Mouse (Mus musculus) stomach, postnatal 0 days (tissue): ENCODE measurements around the gene Crim1. TPM values are rescaled to one million over a fixed set of nuclear protein-coding genes. Genes with fewer than 3 reads are reported as not detected.
A peak's percentile ranks its signal among the peaks of the same experiment; 100 is the strongest.

Source experiments
- ATAC-seq: fragments of 200-750 bp; cut with Nextera tagmentation; 2 replicates; pipeline ENCODE4 v1.8.0; 2017; ENCODE audit not compliant: low FRiP score, low TSS enrichment
- DNase-seq: peaks from one replicate; pipeline ENCODE4 v3.0.0-alpha.2; 2016; ENCODE audit warnings: low spot score
- H3K27ac ChIP-seq: fragments of 300-500 bp; sonication (generic); replicated peaks from 2 replicates; pipeline ENCODE4 v1.5.1; 2014; ENCODE audit warnings: mild to moderate bottlenecking, control low read depth
- H3K27me3 ChIP-seq: fragments of 300-500 bp; sonication (generic); 2 replicates; pipeline ENCODE4 v1.6.1; 2014; ENCODE audit warnings: low read length; ENCODE audit not compliant: control insufficient read depth, insufficient read depth
- H3K36me3 ChIP-seq: fragments of 300-500 bp; sonication (generic); 2 replicates; pipeline ENCODE4 v1.6.1; 2014; ENCODE audit warnings: low read length, mixed read lengths; ENCODE audit not compliant: control insufficient read depth, insufficient read depth
- H3K4me1 ChIP-seq: fragments of 300-500 bp; sonication (generic); replicated peaks from 2 replicates; pipeline ENCODE4 v1.6.1; 2014; ENCODE audit warnings: antibody characterized with exemption; ENCODE audit not compliant: control insufficient read depth, insufficient read depth
- H3K4me2 ChIP-seq: fragments of 300-500 bp; sonication (generic); replicated peaks from 2 replicates; pipeline ENCODE4 v1.6.1; 2014; ENCODE audit warnings: low read depth, mild to moderate bottlenecking, control low read depth, moderate library complexity
- H3K4me3 ChIP-seq: fragments of 300-500 bp; sonication (generic); 2 replicates; pipeline ENCODE4 v1.5.1; 2014; ENCODE audit warnings: low read depth, low read length, control low read depth
- H3K9ac ChIP-seq: fragments of 300-500 bp; sonication (generic); 2 replicates; pipeline ENCODE4 v1.6.1; 2014; ENCODE audit warnings: mild to moderate bottlenecking, low read length, control low read depth, mixed read lengths
- H3K9me3 ChIP-seq: fragments of 300-500 bp; sonication (generic); 2 replicates; pipeline ENCODE4 v1.6.1; 2016; ENCODE audit warnings: low read length; ENCODE audit not compliant: control insufficient read depth
- CTCF ChIP-seq: IDR thresholded peaks from 2 replicates; pipeline ENCODE4 v1.5.1; 2016; ENCODE audit warnings: antibody characterized with exemption, low read depth, mild to moderate bottlenecking, moderate library complexity
- EP300 ChIP-seq: optimal IDR thresholded peaks from 2 replicates; pipeline ENCODE3; 2016; ENCODE audit warnings: antibody characterized with exemption
- WGBS: fragments of 180-500 bp; shearing (Covaris S2); extraction: QIAGEN DNeasy Blood & Tissue Kit; methylation state at CpG from one replicate; pipeline ENCODE4 v1.1.7; 2014; 5-methylcytosine and 5-hydroxymethylcytosine counted together
- microRNA-seq: library from miRNA; unstranded; fragments of <30 nt; microRNA quantifications from one replicate; pipeline ENCODE4, GENCODE M21; 2016
- polyA plus RNA-seq: library from polyadenylated mRNA; unstranded; fragments of >200 nt; fragmentation: Nextera tagmentation; extraction: Ambion mirVana; gene quantifications from 2 replicates; pipeline ENCODE4 v1.2.1, GENCODE M21; 2015

Gene Crim1
- polyA plus RNA-seq, 1 experiment from 2014 or later = 5.1 TPM

GRCm38 (mm10) chr17:78415255-78415654 is 215.2 kb downstream of the Crim1 start:
- Histone ChIP-seq H3K4me2 (no peak overlapping the region), H3K9me3 (no peaks in the 10 kb centered on the region), H3K27me3 (no peaks in the 10 kb centered on the region), H3K27ac (no peak overlapping the region), H3K9ac (no peak overlapping the region), H3K4me1 (no peaks in the 10 kb centered on the region), H3K36me3 (0 out of 2 replicates have a peak, but pooled peaks cover 3% of the 10 kb centered on the region), H3K4me3 (no peak overlapping the region)
- no peak for ATAC-seq
- TF ChIP-seq EP300 (no peak), CTCF (no peak)
- no peak for DNase-seq
- 82% methylated on average over 2 of the region's 2 CpGs for WGBS

DNA sequence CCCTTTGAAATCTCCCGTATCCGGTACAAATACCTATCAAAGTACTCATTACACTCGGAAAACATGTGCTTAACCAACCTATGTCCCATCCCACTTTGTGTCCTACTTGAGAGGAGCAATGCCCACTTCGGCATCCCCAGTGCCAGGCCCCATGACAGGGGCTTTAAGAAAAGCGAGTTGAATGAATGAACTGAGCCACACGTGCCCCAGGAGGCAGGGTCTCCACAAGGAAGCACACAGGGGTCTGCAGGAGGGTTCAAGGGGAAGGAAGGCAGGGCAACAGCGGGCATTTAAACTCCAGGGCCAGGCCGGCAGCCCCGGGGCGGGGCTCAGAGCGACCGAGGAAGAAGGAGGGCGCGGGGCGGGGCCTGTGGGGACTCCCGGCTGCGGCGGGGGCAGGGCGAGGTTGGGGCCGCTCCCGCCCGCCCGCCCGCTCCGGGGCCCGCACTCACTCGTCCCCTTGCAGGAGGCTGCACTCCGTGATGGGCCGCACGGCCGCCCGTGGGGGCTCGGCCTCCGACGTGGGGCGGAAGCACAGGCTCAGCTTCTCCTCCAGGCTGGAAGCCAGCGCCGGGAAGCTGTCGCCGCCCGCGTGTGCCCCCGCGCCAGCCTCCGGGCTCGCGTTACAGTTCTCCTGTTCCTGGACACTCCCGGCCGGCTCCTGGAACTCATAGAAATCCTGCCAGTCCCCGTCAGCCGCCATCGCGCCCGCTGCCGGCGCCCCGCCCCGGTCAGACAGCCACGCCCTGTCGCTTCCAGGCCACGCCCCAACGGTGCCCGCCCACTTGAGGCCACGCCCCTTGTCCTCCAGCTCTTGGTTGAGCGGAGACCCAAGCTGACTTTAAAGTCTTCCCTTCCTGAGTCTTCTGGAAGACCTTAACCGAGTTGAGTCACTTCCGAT is 217.6 kb downstream of the Crim1 start, which contains the start of gene Fez2:
TSS of gene Fez2 (minus strand) at position 772 of the 901 bp plus-strand sequence.
- WGBS = under 1% methylated on average over 37 of the region's 67 CpGs
- Histone ChIP-seq H3K4me3 (peak within 1 kb of the TSS; percentile 97), H3K27ac (peak within 1 kb of the TSS; percentile 99), H3K4me2 (peak within 1 kb of the TSS; percentile 79), H3K4me1 (no peaks in the 10 kb centered on the region), H3K9ac (peak within 1 kb of the TSS; percentile 97), H3K27me3 (no peaks in the 10 kb centered on the region), H3K36me3 (no peaks in the 10 kb centered on the region), H3K9me3 (no peaks in the 10 kb centered on the region)
- DNase-seq (peak; percentile 95), ATAC-seq (peak; percentile 98)
- peak; percentile 63 for TF ChIP-seq EP300
- no peak for TF ChIP-seq CTCF

DNA sequence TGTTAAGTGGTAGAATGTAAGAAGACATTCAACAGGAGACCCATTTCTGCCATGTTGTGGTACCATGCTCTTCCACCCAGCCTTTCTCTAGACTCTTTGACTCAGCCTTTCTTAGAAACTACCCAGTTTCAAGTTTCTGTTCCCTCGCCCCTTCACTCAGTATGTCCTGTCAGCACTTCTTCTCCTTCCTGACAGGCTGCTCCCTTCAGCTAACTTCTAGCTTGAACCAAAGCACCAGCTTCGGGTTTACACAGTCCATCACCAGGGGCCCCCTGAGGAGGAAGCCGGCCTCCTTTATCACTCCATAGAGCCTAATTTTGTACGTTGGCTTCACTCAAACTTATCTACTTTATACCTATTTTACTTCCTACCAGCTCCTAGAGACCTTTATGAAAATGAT is 219.2 kb downstream of the Crim1 start:
- Histone ChIP-seq H3K27ac (no peak overlapping the region), H3K4me3 (no peak overlapping the region), H3K4me2 (no peak overlapping the region), H3K9me3 (no peaks in the 10 kb centered on the region), H3K9ac (no peak overlapping the region), H3K4me1 (no peaks in the 10 kb centered on the region), H3K36me3 (no peaks in the 10 kb centered on the region), H3K27me3 (no peaks in the 10 kb centered on the region)
- DNase-seq = no peak
- TF ChIP-seq EP300 = no peak
- 80% methylated on average over 4 of the region's 4 CpGs for WGBS
- ATAC-seq = no peak

- 78% methylated on average over 8 of the region's 8 CpGs for WGBS
- Histone ChIP-seq H3K27me3 (no peaks in the 10 kb centered on the region), H3K9me3 (no peaks in the 10 kb centered on the region), H3K9ac (no peak overlapping the region), H3K36me3 (no peaks in the 10 kb centered on the region), H3K4me3 (no peak overlapping the region), H3K27ac (no peak overlapping the region), H3K4me2 (no peak overlapping the region), H3K4me1 (no peaks in the 10 kb centered on the region)
- TF ChIP-seq CTCF = no peak
- no peak for TF ChIP-seq EP300
- no peak for DNase-seq
- no peak for ATAC-seq
Observed at GRCm38 (mm10) chr17:78425026-78425425, 225.0 kb downstream of the Crim1 start.

Small RNAs within 50 kb of the gene (microRNA-seq; reads per million reads assigned to microRNA genes)
- not detected for gene Gm25069

Other genes with a start within 250 kb of the Crim1 start
- 27.2 and 28.7 TPM in 2 replicates for gene Fez2, start 217.9 kb downstream of the Crim1 start, polyA plus RNA-seq